19 mouse cellular contexts compared by ENCODE assay signal in genomic region chr12:73088500-73088899, GRCm38 (mm10). TPM values are rescaled to one million over a fixed set of nuclear protein-coding genes. Genes with fewer than 3 reads are reported as not detected.
A peak's percentile ranks its signal among the peaks of the same experiment; 100 is the strongest.
DNase-seq lines count a peak whose midpoint lies in the region; ATAC-seq and TF ChIP-seq lines count a peak whose summit lies in the region.
"Had no signal": no experiment of that assay in that cellular context is flagged by ENCODE, and none has a peak within 500 bp of the region (broad histone marks: within the 10 kb centered on the region; RNA-seq: fewer than 3 reads in every experiment).

No protein-coding gene starts in this region.

- no peak overlapping the region for H3K9ac ChIP-seq in heart, embryonic 11.5 days (ENCODE audit: low read depth, low read length)
- no peak overlapping the region for H3K9ac ChIP-seq in lung, postnatal 0 days (replicated peaks; ENCODE audit: low read depth)
- H3K9ac ChIP-seq: forebrain, embryonic 12.5 days; heart, embryonic 15.5 days; stomach, embryonic 15.5 days had no signal

- H3K4me3 ChIP-seq in heart, embryonic 11.5 days (ENCODE audit: low read depth, low read length): no peak overlapping the region
- no peak overlapping the region for H3K4me3 ChIP-seq in heart, embryonic 10.5 days
- H3K4me3 ChIP-seq in lung, postnatal 0 days (ENCODE audit: low read depth, low read length): no peak overlapping the region
- H3K4me3 ChIP-seq in lung, adult 2 months (replicated peaks; ENCODE audit: extremely low read depth, low read depth, low read length): no peak overlapping the region
- H3K4me3 ChIP-seq: forebrain, embryonic 12.5 days; heart, embryonic 15.5 days; stomach, embryonic 15.5 days had no signal

- 73% methylated on average over 5 of the region's 5 CpGs for WGBS in heart, embryonic 11.5 days (ENCODE audit: insufficient replicate concordance)
- WGBS in heart, embryonic 10.5 days: 75% methylated on average over 5 of the region's 5 CpGs
- 39% methylated on average over 5 of the region's 5 CpGs for WGBS in lung, postnatal 0 days
- WGBS in lung, adult 2 months: 30% methylated on average over 5 of the region's 5 CpGs

- no peak for TF ChIP-seq POLR2A in lung, adult 2 months (IDR thresholded peaks at IDR 0.05; ENCODE audit: borderline replicate concordance, extremely low read depth, low read depth, low read length)

- no peaks in the 10 kb centered on the region for H3K36me3 ChIP-seq in heart, embryonic 11.5 days (ENCODE audit: control insufficient read depth, insufficient read depth, low read length)
- H3K36me3 ChIP-seq in heart, embryonic 10.5 days: no peaks in the 10 kb centered on the region
- H3K36me3 ChIP-seq in lung, postnatal 0 days (ENCODE audit: insufficient read depth, low read length): no peaks in the 10 kb centered on the region
- H3K36me3 ChIP-seq: forebrain, embryonic 12.5 days; heart, embryonic 15.5 days; stomach, embryonic 15.5 days had no signal

- ATAC-seq in heart, embryonic 11.5 days (replicated peaks; ENCODE audit: insufficient number of reproducible peaks, low FRiP score, low TSS enrichment): no peak
- ATAC-seq in lung, postnatal 0 days: peak; percentile 60
- peak; percentile 74 for ATAC-seq in granulocyte monocyte progenitor cell, adult 5-6 weeks (replicated peaks; ENCODE audit: poor library complexity, severe bottlenecking)
- ATAC-seq: inflammation-experienced regulatory T-cells, adult 6 months had no signal

- H3K4me2 ChIP-seq in heart, embryonic 11.5 days: no peak overlapping the region
- no peak overlapping the region for H3K4me2 ChIP-seq in lung, postnatal 0 days (replicated peaks; ENCODE audit: low read depth, low read length)
- H3K4me2 ChIP-seq: forebrain, embryonic 12.5 days; heart, embryonic 15.5 days; stomach, embryonic 15.5 days had no signal

- H3K27me3 ChIP-seq in heart, embryonic 11.5 days (ENCODE audit: control insufficient read depth, insufficient read depth, low read length): no peaks in the 10 kb centered on the region
- no peaks in the 10 kb centered on the region for H3K27me3 ChIP-seq in heart, embryonic 10.5 days (ENCODE audit: insufficient read depth, poor library complexity, severe bottlenecking)
- no peaks in the 10 kb centered on the region for H3K27me3 ChIP-seq in lung, postnatal 0 days (replicated peaks; ENCODE audit: insufficient read depth, low read length)
- H3K27me3 ChIP-seq: forebrain, embryonic 12.5 days; heart, embryonic 15.5 days had no signal

- no peak for TF ChIP-seq EP300 in lung, postnatal 0 days (IDR thresholded peaks at IDR 0.05)

- no peak for TF ChIP-seq CTCF in lung, postnatal 0 days (IDR thresholded peaks at IDR 0.05)
- no peak for TF ChIP-seq CTCF in lung, adult 2 months (IDR thresholded peaks at IDR 0.05; ENCODE audit: insufficient read depth, low read length)

- DNase-seq in heart, embryonic 10.5 days (ENCODE audit: low spot score): no peak
- peak; percentile 13 for DNase-seq in lung, postnatal 0 days (ENCODE audit: low spot score)
- DNase-seq in lung, adult 2 months: no peak
- no peak for DNase-seq in right cerebral cortex, postnatal 14 days
- no peak for DNase-seq in frontal cortex, postnatal 10 days (ENCODE audit: low spot score in 2 of 2)
- DNase-seq in frontal cortex, postnatal 14 days (ENCODE audit: low spot score in 2 of 2): no peak
- DNase-seq: adrenal gland, postnatal 14 days; cerebellum, adult 11-12 months; cerebellum, postnatal 25 days; gastrocnemius, postnatal 25 days; kidney, postnatal 4 days; spleen, adult 18-20 months had no signal

- peak overlapping the region; percentile 35; the same call in 1 of the 2 replicates for H3K27ac ChIP-seq in heart, embryonic 11.5 days (ENCODE audit: low read depth, low read length)
- no peak overlapping the region for H3K27ac ChIP-seq in heart, embryonic 10.5 days
- H3K27ac ChIP-seq in lung, postnatal 0 days (ENCODE audit: low read length): no peak overlapping the region
- H3K27ac ChIP-seq: forebrain, embryonic 12.5 days; heart, embryonic 15.5 days; stomach, embryonic 15.5 days had no signal

- no peaks in the 10 kb centered on the region for H3K9me3 ChIP-seq in heart, embryonic 11.5 days (replicated peaks; ENCODE audit: control insufficient read depth, low read length)
- no peaks in the 10 kb centered on the region for H3K9me3 ChIP-seq in heart, embryonic 10.5 days
- H3K9me3 ChIP-seq in lung, postnatal 0 days (ENCODE audit: low read length): no peaks in the 10 kb centered on the region
- H3K9me3 ChIP-seq: forebrain, embryonic 12.5 days; heart, embryonic 15.5 days; stomach, embryonic 15.5 days had no signal

- H3K4me1 ChIP-seq in heart, embryonic 11.5 days (ENCODE audit: control insufficient read depth, insufficient read depth, low read length): no peaks in the 10 kb centered on the region
- H3K4me1 ChIP-seq in heart, embryonic 10.5 days: no peaks in the 10 kb centered on the region
- H3K4me1 ChIP-seq in lung, postnatal 0 days (ENCODE audit: insufficient read depth, low read depth, low read length): no peaks in the 10 kb centered on the region
- H3K4me1 ChIP-seq in lung, adult 2 months (ENCODE audit: control insufficient read depth, insufficient read depth, low read length): no peaks in the 10 kb centered on the region; the same call in 1 of the 2 replicates
- H3K4me1 ChIP-seq: forebrain, embryonic 12.5 days; heart, embryonic 15.5 days; stomach, embryonic 15.5 days had no signal

RNA-seq across cellular contexts. Expression of gene Six4, which starts 24.8 kb away (rescaled TPM):
- 2.5 and 3.0 TPM in 2 replicates for polyA plus RNA-seq in heart, embryonic 11.5 days (2014; fragmentation: Nextera tagmentation; extraction: Ambion mirVana)
- 3.4 and 5.8 TPM in 2 replicates for polyA plus RNA-seq in heart, embryonic 10.5 days (2016; fragmentation: Nextera tagmentation; extraction: Ambion mirVana)
- polyA plus RNA-seq in lung, postnatal 0 days (2015; fragmentation: Nextera tagmentation; extraction: Ambion mirVana): 0.88 and 1.2 TPM in 2 replicates
- 2.1 and 2.6 TPM in 2 replicates for polyA plus RNA-seq in lung, adult 2 months (2012; rRNA removed)
- not detected in 2 replicates for total RNA-seq in granulocyte monocyte progenitor cell, adult 5-6 weeks (2014; fragmentation: Nextera tagmentation)
- not detected in 2 replicates for total RNA-seq in granulocyte monocyte progenitor cell, adult 5-6 weeks (2017)

RNA-seq across cellular contexts. Expression of gene Six1, which starts 34.8 kb away (rescaled TPM):
- 1.3 and 2.3 TPM in 2 replicates for polyA plus RNA-seq in heart, embryonic 11.5 days (2014; fragmentation: Nextera tagmentation; extraction: Ambion mirVana)
- 2.5 and 5.4 TPM in 2 replicates for polyA plus RNA-seq in heart, embryonic 10.5 days (2016; fragmentation: Nextera tagmentation; extraction: Ambion mirVana)
- polyA plus RNA-seq in lung, postnatal 0 days (2015; fragmentation: Nextera tagmentation; extraction: Ambion mirVana): 0.70 and 0.92 TPM in 2 replicates
- polyA plus RNA-seq in lung, adult 2 months (2012; rRNA removed): 3.0 and 3.6 TPM in 2 replicates
- total RNA-seq in granulocyte monocyte progenitor cell, adult 5-6 weeks (2014; fragmentation: Nextera tagmentation): not detected in 2 replicates
- 0.30 TPM in 1 of 2 replicates, not detected in the other for total RNA-seq in granulocyte monocyte progenitor cell, adult 5-6 weeks (2017)
- total RNA-seq: megakaryocyte-erythroid progenitor cell, adult 5-6 weeks had no signal
- polyA plus RNA-seq: inflammation-experienced regulatory T-cells, adult 6 months had no signal

RNA-seq across cellular contexts. Expression of gene Mnat1, which starts 35.0 kb away (rescaled TPM):
- polyA plus RNA-seq in heart, embryonic 11.5 days (2014; fragmentation: Nextera tagmentation; extraction: Ambion mirVana): 32.6 and 32.8 TPM in 2 replicates
- polyA plus RNA-seq in heart, embryonic 10.5 days (2016; fragmentation: Nextera tagmentation; extraction: Ambion mirVana): 26.8 and 32.7 TPM in 2 replicates
- polyA plus RNA-seq in lung, postnatal 0 days (2015; fragmentation: Nextera tagmentation; extraction: Ambion mirVana): 23.0 and 25.8 TPM in 2 replicates
- 3.5 and 6.4 TPM in 2 replicates for polyA plus RNA-seq in lung, adult 2 months (2012; rRNA removed)
- 13.5 and 28.0 TPM in 2 replicates for total RNA-seq in granulocyte monocyte progenitor cell, adult 5-6 weeks (2014; fragmentation: Nextera tagmentation)
- total RNA-seq in granulocyte monocyte progenitor cell, adult 5-6 weeks (2017): 34.0 and 44.5 TPM in 2 replicates
